Mouse (Mus musculus): ENCODE measurements around the gene Tomm40l. TPM values are rescaled to one million over a fixed set of nuclear protein-coding genes. Genes with fewer than 3 reads are reported as not detected.

Tomm40l gene
- polyA plus RNA-seq, 1 experiment: 59.3 TPM

- Histone ChIP-seq H3K4me1 (ENCODE audit: control insufficient read depth, insufficient read depth, insufficient read length, low read length) (no peaks in the 10 kb centered on the region; the same call in 1 of the 2 replicates), H3K27ac (replicated peaks; ENCODE audit: low read depth, low read length) (peak overlapping the region; percentile 73), H3K4me3 (ENCODE audit: insufficient read depth, low read depth, low read length) (no peak overlapping the region)
Measured at GRCm38 (mm10) chr1:171240911-171241310, 18.6 kb upstream of the Tomm40l start.

- Histone ChIP-seq H3K27ac (replicated peaks; ENCODE audit: low read depth, low read length) (peak overlapping the region; percentile 73), H3K4me1 (ENCODE audit: control insufficient read depth, insufficient read depth, insufficient read length, low read length) (no peaks in the 10 kb centered on the region; the same call in 1 of the 2 replicates), H3K4me3 (ENCODE audit: insufficient read depth, low read depth, low read length) (no peak overlapping the region)
Measured at GRCm38 (mm10) chr1:171239992-171240744, 17.9 kb upstream of the Tomm40l start.

GRCm38 (mm10) chr1:171238463-171238862 lies 16.1 kb upstream of the Tomm40l start:
- H3K4me3 ChIP-seq (ENCODE audit: insufficient read depth, low read depth, low read length): no peak overlapping the region
- H3K27ac ChIP-seq (replicated peaks; ENCODE audit: low read depth, low read length): no peak overlapping the region
- H3K4me1 ChIP-seq (ENCODE audit: control insufficient read depth, insufficient read depth, insufficient read length, low read length): no peaks in the 10 kb centered on the region; the same call in 1 of the 2 replicates

- H3K27ac ChIP-seq (replicated peaks; ENCODE audit: low read depth, low read length): no peak overlapping the region
Measured at GRCm38 (mm10) chr1:171237438-171237837, 15.1 kb upstream of the Tomm40l start.

GRCm38 (mm10) chr1:171235791-171236190 lies 13.5 kb upstream of the Tomm40l start:
- Histone ChIP-seq H3K4me1 (ENCODE audit: control insufficient read depth, insufficient read depth, insufficient read length, low read length) (peaks cover 3% of the 10 kb centered on the region), H3K4me3 (ENCODE audit: insufficient read depth, low read depth, low read length) (no peak overlapping the region), H3K27ac (replicated peaks; ENCODE audit: low read depth, low read length) (no peak overlapping the region)

More at GRCm38 (mm10) chr1:171237438-171237837, 15.1 kb upstream of the Tomm40l start:
- H3K4me3 ChIP-seq (ENCODE audit: insufficient read depth, low read depth, low read length): no peak overlapping the region
- H3K4me1 ChIP-seq (ENCODE audit: control insufficient read depth, insufficient read depth, insufficient read length, low read length): peaks cover 3% of the 10 kb centered on the region

- H3K4me3 ChIP-seq (ENCODE audit: insufficient read depth, low read depth, low read length): no peak overlapping the region
Measured at GRCm38 (mm10) chr1:171234538-171234937, 12.2 kb upstream of the Tomm40l start.

GRCm38 (mm10) chr1:171234126-171234525 lies 11.8 kb upstream of the Tomm40l start, which contains the start of gene Fcer1g:
TSS of gene Fcer1g (minus strand) at chr1:171234365.
- Histone ChIP-seq H3K4me3 (ENCODE audit: insufficient read depth, low read depth, low read length) (peak within 1 kb of the TSS; percentile 47), H3K27ac (replicated peaks; ENCODE audit: low read depth, low read length) (peak within 1 kb of the TSS; percentile 58), H3K4me1 (ENCODE audit: control insufficient read depth, insufficient read depth, insufficient read length, low read length) (peaks cover 3% of the 10 kb centered on the region)

More at GRCm38 (mm10) chr1:171234538-171234937, 12.2 kb upstream of the Tomm40l start:
- peaks cover 3% of the 10 kb centered on the region for H3K4me1 ChIP-seq (ENCODE audit: control insufficient read depth, insufficient read depth, insufficient read length, low read length)
- peak overlapping the region; percentile 54; the same call in 1 of the 2 replicates for H3K27ac ChIP-seq (replicated peaks; ENCODE audit: low read depth, low read length)

GRCm38 (mm10) chr1:171232800-171233730 lies 10.8 kb upstream of the Tomm40l start:
- peak overlapping the region; percentile 58 for H3K27ac ChIP-seq (replicated peaks; ENCODE audit: low read depth, low read length)
- peaks cover 3% of the 10 kb centered on the region for H3K4me1 ChIP-seq (ENCODE audit: control insufficient read depth, insufficient read depth, insufficient read length, low read length)
- peak overlapping the region; percentile 47 for H3K4me3 ChIP-seq (ENCODE audit: insufficient read depth, low read depth, low read length)

- H3K4me3 ChIP-seq (ENCODE audit: insufficient read depth, low read depth, low read length): peak overlapping the region; percentile 25; the same call in 1 of the 2 replicates
- H3K4me1 ChIP-seq (ENCODE audit: control insufficient read depth, insufficient read depth, insufficient read length, low read length): peaks cover 3% of the 10 kb centered on the region
- peak overlapping the region; percentile 50 for H3K27ac ChIP-seq (replicated peaks; ENCODE audit: low read depth, low read length)
Measured at GRCm38 (mm10) chr1:171232348-171232747, 10.0 kb upstream of the Tomm40l start.

GRCm38 (mm10) chr1:171231844-171232243 lies 9.5 kb upstream of the Tomm40l start:
- Histone ChIP-seq H3K4me3 (ENCODE audit: insufficient read depth, low read depth, low read length) (peak overlapping the region; percentile 7; the same call in 1 of the 2 replicates), H3K27ac (replicated peaks; ENCODE audit: low read depth, low read length) (no peak overlapping the region), H3K4me1 (ENCODE audit: control insufficient read depth, insufficient read depth, insufficient read length, low read length) (peaks cover 3% of the 10 kb centered on the region)

- Histone ChIP-seq H3K4me1 (ENCODE audit: control insufficient read depth, insufficient read depth, insufficient read length, low read length) (peaks cover 3% of the 10 kb centered on the region), H3K4me3 (ENCODE audit: insufficient read depth, low read depth, low read length) (no peak overlapping the region), H3K27ac (replicated peaks; ENCODE audit: low read depth, low read length) (no peak overlapping the region)
Measured at GRCm38 (mm10) chr1:171230215-171230614, 7.9 kb upstream of the Tomm40l start.

- H3K27ac ChIP-seq (replicated peaks; ENCODE audit: low read depth, low read length): no peak overlapping the region
- no peak overlapping the region for H3K4me3 ChIP-seq (ENCODE audit: insufficient read depth, low read depth, low read length)
- H3K4me1 ChIP-seq (ENCODE audit: control insufficient read depth, insufficient read depth, insufficient read length, low read length): peaks cover 3% of the 10 kb centered on the region
Measured at GRCm38 (mm10) chr1:171229750-171230149, 7.4 kb upstream of the Tomm40l start.

GRCm38 (mm10) chr1:171227879-171228278 lies 5.6 kb upstream of the Tomm40l start:
- Histone ChIP-seq H3K27ac (replicated peaks; ENCODE audit: low read depth, low read length) (no peak overlapping the region), H3K4me3 (ENCODE audit: insufficient read depth, low read depth, low read length) (no peak overlapping the region), H3K4me1 (ENCODE audit: control insufficient read depth, insufficient read depth, insufficient read length, low read length) (peaks cover 3% of the 10 kb centered on the region)

GRCm38 (mm10) chr1:171226780-171227179 lies 4.5 kb upstream of the Tomm40l start:
- Histone ChIP-seq H3K4me3 (ENCODE audit: insufficient read depth, low read depth, low read length) (no peak overlapping the region), H3K4me1 (ENCODE audit: control insufficient read depth, insufficient read depth, insufficient read length, low read length) (no peaks in the 10 kb centered on the region), H3K27ac (replicated peaks; ENCODE audit: low read depth, low read length) (no peak overlapping the region)

- no peak within 1 kb of the TSS for H3K4me3 ChIP-seq (ENCODE audit: insufficient read depth, low read depth, low read length)
- no peak within 1 kb of the TSS for H3K27ac ChIP-seq (replicated peaks; ENCODE audit: low read depth, low read length)
- no peaks in the 10 kb centered on the region for H3K4me1 ChIP-seq (ENCODE audit: control insufficient read depth, insufficient read depth, insufficient read length, low read length)
Measured at GRCm38 (mm10) chr1:171224857-171225256, 2.5 kb upstream of the Tomm40l start, which contains the start of gene Apoa2. TSS of gene Apoa2 (plus strand) at chr1:171225054.
